Mouse (Mus musculus) left cerebral cortex, adult 18-20 months (tissue): ENCODE measurements around the gene Arpc4. TPM values are rescaled to one million over a fixed set of nuclear protein-coding genes. Genes with fewer than 3 reads are reported as not detected.

Experiments used
- DNase-seq, 2 experiments: peaks; one replicate each; pipeline ENCODE4 v3.0.0; 2021 to 2022; ENCODE audit warnings: low spot score in 2 of 2, mixed read lengths in 1 of 2
- microRNA-seq, 2 experiments: library from miRNA; unstranded; fragments of <30 nt; microRNA quantifications; one replicate each; pipeline ENCODE4 v1.2.0; 2021
- total RNA-seq, 2 experiments: library from RNA; stranded (reverse); gene quantifications; 2 replicates each; pipeline ENCODE4 v1.2.3; 2021

The Arpc4 gene
- total RNA-seq, 2 experiments from 2014 or later: 256 to 267 TPM

GRCm38 (mm10) chr6:113438721-113439430 lies 61.0 kb downstream of the Arpc4 start:
- DNase-seq: no peak

Small RNA genes within 50 kb of the gene (microRNA-seq; reads per million reads assigned to microRNA genes)
- gene Gm24387: 0 reads per million in 2 experiments

Other genes with a start within 250 kb of the Arpc4 start
- gene Lhfpl4, start 182.7 kb upstream of the Arpc4 start, total RNA-seq: 10 to 100 TPM; 70.8 to 71.8 TPM
- gene Mtmr14, start 140.3 kb upstream of the Arpc4 start, total RNA-seq: 10 to 100 TPM; 13.8 to 18.4 TPM
- gene Cpne9, start 95.8 kb upstream of the Arpc4 start, total RNA-seq: 10 to 100 TPM; 67.8 to 89.1 TPM
- gene Brpf1, start 71.0 kb upstream of the Arpc4 start, total RNA-seq: 10 to 100 TPM; 29.1 to 31.2 TPM
- 1 to 10 TPM; 7.4 to 7.9 TPM for gene Ogg1, start 51.1 kb upstream of the Arpc4 start, total RNA-seq
- gene Camk1, start 34.1 kb upstream of the Arpc4 start, total RNA-seq: 100 to 1,000 TPM; 124 to 128 TPM
- gene Tada3, start 232 bp upstream of the Arpc4 start, total RNA-seq: 10 to 100 TPM; 46.8 to 53.7 TPM
- gene Ttll3, start 11.1 kb downstream of the Arpc4 start, total RNA-seq: 10 to 100 TPM; 11.2 to 12.5 TPM
- gene Rpusd3, start 41.2 kb downstream of the Arpc4 start, total RNA-seq: 10 to 100 TPM; 14.7 to 19.8 TPM
- not detected for gene Cidec, start 57.6 kb downstream of the Arpc4 start, total RNA-seq
- gene Jagn1, start 64.5 kb downstream of the Arpc4 start, total RNA-seq: 10 to 100 TPM; 41.9 to 42.6 TPM
- under 1 TPM; 0.28 to 0.56 TPM for gene Il17re, start 80.4 kb downstream of the Arpc4 start, total RNA-seq
- 1 to 10 TPM; 4.9 to 8.2 TPM for gene Il17rc, start 93.3 kb downstream of the Arpc4 start, total RNA-seq
- gene Creld1, start 105.2 kb downstream of the Arpc4 start, total RNA-seq: 100 to 1,000 TPM; 112 to 116 TPM
- 10 to 100 TPM; 52.8 to 54.9 TPM for gene Prrt3, start 123.8 kb downstream of the Arpc4 start, total RNA-seq
- 10 to 100 TPM; 71.8 to 77.6 TPM for gene Emc3, start 153.5 kb downstream of the Arpc4 start, total RNA-seq
- 1 to 10 TPM; 1.5 to 2.2 TPM for gene Fancd2, start 153.6 kb downstream of the Arpc4 start, total RNA-seq
- not detected for gene Fancd2os, start 222.6 kb downstream of the Arpc4 start, total RNA-seq
- 100 to 1,000 TPM; 210 to 217 TPM for gene Brk1, start 226.7 kb downstream of the Arpc4 start, total RNA-seq
- 10 to 100 TPM; 35.3 to 46.6 TPM for gene Vhl, start 245.8 kb downstream of the Arpc4 start, total RNA-seq